Mouse (Mus musculus): Measurements from ENCODE around the gene Ccdc157. TPM values are rescaled to one million over a fixed set of nuclear protein-coding genes. Genes with fewer than 3 reads are reported as not detected.

The Ccdc157 gene
- polyA plus RNA-seq (2014; fragmentation: Nextera tagmentation; extraction: Ambion mirVana), result 3.5 and 3.6 TPM in 2 replicates

- Histone ChIP-seq H3K9me3 (replicated peaks; ENCODE audit: control insufficient read depth, low read length) (no peaks in the 10 kb centered on the region), H3K27ac (replicated peaks; ENCODE audit: low read depth, low read length) (peak within 1 kb of the TSS; percentile 77; the same call in 1 of the 2 replicates), H3K4me2 (ENCODE audit: low read depth, low read length) (peak within 1 kb of the TSS; percentile 87), H3K27me3 (ENCODE audit: control insufficient read depth, insufficient read depth, low read length) (no peaks in the 10 kb centered on the region), H3K9ac (replicated peaks; ENCODE audit: low read length) (peak within 1 kb of the TSS; percentile 90), H3K4me1 (ENCODE audit: control insufficient read depth, insufficient read depth, low read length) (no peaks in the 10 kb centered on the region), H3K36me3 (replicated peaks; ENCODE audit: control insufficient read depth, insufficient read depth, low read depth, low read length) (peaks cover 2% of the 10 kb centered on the region; the same call in 1 of the 2 replicates), H3K4me3 (ENCODE audit: low read depth, low read length) (peak within 1 kb of the TSS; percentile 94)
- ATAC-seq (replicated peaks; ENCODE audit: insufficient number of reproducible peaks, low FRiP score, low TSS enrichment, low read depth) (peak; percentile 91), DNase-seq (ENCODE audit: low spot score) (peak; percentile 97)
- WGBS, result under 1% methylated on average over 53 of the region's 54 CpGs
These were observed at the start of gene Ccdc157, which contains the start of gene Sf3a1 for GRCm38 (mm10) chr11:4159808-4160708. Gene Ccdc157 (minus strand): TSS chr11:4160293. Gene Sf3a1 (plus strand): TSS chr11:4160350.

GRCm38 (mm10) chr11:4209556-4209955, 49.5 kb upstream of the Ccdc157 start:
- no peaks in the 10 kb centered on the region for H3K9me3 ChIP-seq (replicated peaks; ENCODE audit: control insufficient read depth, low read length)
- H3K27ac ChIP-seq (replicated peaks; ENCODE audit: low read depth, low read length), result no peak overlapping the region
- H3K27me3 ChIP-seq (ENCODE audit: control insufficient read depth, insufficient read depth, low read length), result no peaks in the 10 kb centered on the region
- H3K9ac ChIP-seq (replicated peaks; ENCODE audit: low read length), result no peak overlapping the region
- WGBS, result 76% methylated on average over 5 of the region's 5 CpGs
- DNase-seq (ENCODE audit: low spot score) (no peak), ATAC-seq (replicated peaks; ENCODE audit: insufficient number of reproducible peaks, low FRiP score, low TSS enrichment, low read depth) (no peak)
- H3K36me3 ChIP-seq (replicated peaks; ENCODE audit: control insufficient read depth, insufficient read depth, low read depth, low read length), result no peaks in the 10 kb centered on the region; the same call in none of the 2 replicates
- H3K4me3 ChIP-seq (ENCODE audit: low read depth, low read length), result no peak overlapping the region
- no peaks in the 10 kb centered on the region for H3K4me1 ChIP-seq (ENCODE audit: control insufficient read depth, insufficient read depth, low read length)
- H3K4me2 ChIP-seq (ENCODE audit: low read depth, low read length), result no peak overlapping the region

- Histone ChIP-seq H3K27ac (replicated peaks; ENCODE audit: low read depth, low read length) (no peak overlapping the region), H3K4me1 (ENCODE audit: control insufficient read depth, insufficient read depth, low read length) (no peaks in the 10 kb centered on the region), H3K27me3 (ENCODE audit: control insufficient read depth, insufficient read depth, low read length) (no peaks in the 10 kb centered on the region), H3K4me2 (ENCODE audit: low read depth, low read length) (no peak overlapping the region), H3K9me3 (replicated peaks; ENCODE audit: control insufficient read depth, low read length) (no peaks in the 10 kb centered on the region), H3K36me3 (replicated peaks; ENCODE audit: control insufficient read depth, insufficient read depth, low read depth, low read length) (no peaks in the 10 kb centered on the region; the same call in 1 of the 2 replicates), H3K4me3 (ENCODE audit: low read depth, low read length) (no peak overlapping the region), H3K9ac (replicated peaks; ENCODE audit: low read length) (no peak overlapping the region)
- ATAC-seq (replicated peaks; ENCODE audit: insufficient number of reproducible peaks, low FRiP score, low TSS enrichment, low read depth) (no peak), DNase-seq (ENCODE audit: low spot score) (no peak)
- WGBS, result 88% methylated on average over 9 of the region's 9 CpGs
These were observed 47.6 kb upstream of the Ccdc157 start for GRCm38 (mm10) chr11:4207655-4208054.

GRCm38 (mm10) chr11:4206563-4206962, 46.5 kb upstream of the Ccdc157 start:
- Histone ChIP-seq H3K4me3 (ENCODE audit: low read depth, low read length) (no peak overlapping the region), H3K27ac (replicated peaks; ENCODE audit: low read depth, low read length) (no peak overlapping the region), H3K4me1 (ENCODE audit: control insufficient read depth, insufficient read depth, low read length) (no peaks in the 10 kb centered on the region), H3K4me2 (ENCODE audit: low read depth, low read length) (no peak overlapping the region), H3K27me3 (ENCODE audit: control insufficient read depth, insufficient read depth, low read length) (no peaks in the 10 kb centered on the region), H3K9me3 (replicated peaks; ENCODE audit: control insufficient read depth, low read length) (no peaks in the 10 kb centered on the region), H3K36me3 (replicated peaks; ENCODE audit: control insufficient read depth, insufficient read depth, low read depth, low read length) (no peaks in the 10 kb centered on the region; the same call in 1 of the 2 replicates), H3K9ac (replicated peaks; ENCODE audit: low read length) (no peak overlapping the region)
- 79% methylated on average over 6 of the region's 6 CpGs for WGBS
- ATAC-seq (replicated peaks; ENCODE audit: insufficient number of reproducible peaks, low FRiP score, low TSS enrichment, low read depth) (no peak), DNase-seq (ENCODE audit: low spot score) (no peak)

- no peaks in the 10 kb centered on the region; the same call in 1 of the 2 replicates for H3K36me3 ChIP-seq (replicated peaks; ENCODE audit: control insufficient read depth, insufficient read depth, low read depth, low read length)
These were observed 45.9 kb upstream of the Ccdc157 start for GRCm38 (mm10) chr11:4205951-4206350.

GRCm38 (mm10) chr11:4205097-4205655, 45.1 kb upstream of the Ccdc157 start:
- 86% methylated on average over 5 of the region's 5 CpGs for WGBS
- ATAC-seq (replicated peaks; ENCODE audit: insufficient number of reproducible peaks, low FRiP score, low TSS enrichment, low read depth) (no peak), DNase-seq (ENCODE audit: low spot score) (no peak)
- Histone ChIP-seq H3K27me3 (ENCODE audit: control insufficient read depth, insufficient read depth, low read length) (no peaks in the 10 kb centered on the region), H3K4me3 (ENCODE audit: low read depth, low read length) (no peak overlapping the region), H3K27ac (replicated peaks; ENCODE audit: low read depth, low read length) (no peak overlapping the region), H3K36me3 (replicated peaks; ENCODE audit: control insufficient read depth, insufficient read depth, low read depth, low read length) (no peaks in the 10 kb centered on the region; the same call in 1 of the 2 replicates), H3K4me2 (ENCODE audit: low read depth, low read length) (no peak overlapping the region), H3K4me1 (ENCODE audit: control insufficient read depth, insufficient read depth, low read length) (no peaks in the 10 kb centered on the region), H3K9me3 (replicated peaks; ENCODE audit: control insufficient read depth, low read length) (no peaks in the 10 kb centered on the region), H3K9ac (replicated peaks; ENCODE audit: low read length) (no peak overlapping the region)

More at GRCm38 (mm10) chr11:4205951-4206350, 45.9 kb upstream of the Ccdc157 start:
- WGBS, result 91% methylated on average over 7 of the region's 7 CpGs
- ATAC-seq (replicated peaks; ENCODE audit: insufficient number of reproducible peaks, low FRiP score, low TSS enrichment, low read depth) (no peak), DNase-seq (ENCODE audit: low spot score) (no peak)
- Histone ChIP-seq H3K9ac (replicated peaks; ENCODE audit: low read length) (no peak overlapping the region), H3K9me3 (replicated peaks; ENCODE audit: control insufficient read depth, low read length) (no peaks in the 10 kb centered on the region), H3K4me1 (ENCODE audit: control insufficient read depth, insufficient read depth, low read length) (no peaks in the 10 kb centered on the region), H3K4me3 (ENCODE audit: low read depth, low read length) (no peak overlapping the region), H3K27me3 (ENCODE audit: control insufficient read depth, insufficient read depth, low read length) (no peaks in the 10 kb centered on the region), H3K4me2 (ENCODE audit: low read depth, low read length) (no peak overlapping the region), H3K27ac (replicated peaks; ENCODE audit: low read depth, low read length) (no peak overlapping the region)

- WGBS, result 68% methylated on average over 2 of the region's 2 CpGs
- ATAC-seq (replicated peaks; ENCODE audit: insufficient number of reproducible peaks, low FRiP score, low TSS enrichment, low read depth) (no peak), DNase-seq (ENCODE audit: low spot score) (no peak)
- no peaks in the 10 kb centered on the region for H3K4me1 ChIP-seq (ENCODE audit: control insufficient read depth, insufficient read depth, low read length)
- no peak overlapping the region for H3K4me2 ChIP-seq (ENCODE audit: low read depth, low read length)
- no peaks in the 10 kb centered on the region for H3K27me3 ChIP-seq (ENCODE audit: control insufficient read depth, insufficient read depth, low read length)
- H3K4me3 ChIP-seq (ENCODE audit: low read depth, low read length), result no peak overlapping the region
- H3K27ac ChIP-seq (replicated peaks; ENCODE audit: low read depth, low read length), result no peak overlapping the region
- H3K9me3 ChIP-seq (replicated peaks; ENCODE audit: control insufficient read depth, low read length), result no peaks in the 10 kb centered on the region
- H3K36me3 ChIP-seq (replicated peaks; ENCODE audit: control insufficient read depth, insufficient read depth, low read depth, low read length), result no peaks in the 10 kb centered on the region; the same call in 1 of the 2 replicates
- no peak overlapping the region for H3K9ac ChIP-seq (replicated peaks; ENCODE audit: low read length)
These were observed 43.6 kb upstream of the Ccdc157 start for GRCm38 (mm10) chr11:4203705-4204074.
